Mouse (Mus musculus) urinary bladder, postnatal 10 days (tissue): ENCODE results near the gene Snx11.
A peak's percentile ranks its signal among the peaks of the same experiment; 100 is the strongest.
"Not testable (repeated sequence)": the region's sequence is repeated elsewhere in the genome, so short reads cannot be mapped to it uniquely, and the experiment has no call there.

ENCODE experiments used
- DNase-seq: peaks from one replicate; pipeline ENCODE4 v3.0.0; 2022; ENCODE audit warnings: low spot score

The Snx11 gene

DNA sequence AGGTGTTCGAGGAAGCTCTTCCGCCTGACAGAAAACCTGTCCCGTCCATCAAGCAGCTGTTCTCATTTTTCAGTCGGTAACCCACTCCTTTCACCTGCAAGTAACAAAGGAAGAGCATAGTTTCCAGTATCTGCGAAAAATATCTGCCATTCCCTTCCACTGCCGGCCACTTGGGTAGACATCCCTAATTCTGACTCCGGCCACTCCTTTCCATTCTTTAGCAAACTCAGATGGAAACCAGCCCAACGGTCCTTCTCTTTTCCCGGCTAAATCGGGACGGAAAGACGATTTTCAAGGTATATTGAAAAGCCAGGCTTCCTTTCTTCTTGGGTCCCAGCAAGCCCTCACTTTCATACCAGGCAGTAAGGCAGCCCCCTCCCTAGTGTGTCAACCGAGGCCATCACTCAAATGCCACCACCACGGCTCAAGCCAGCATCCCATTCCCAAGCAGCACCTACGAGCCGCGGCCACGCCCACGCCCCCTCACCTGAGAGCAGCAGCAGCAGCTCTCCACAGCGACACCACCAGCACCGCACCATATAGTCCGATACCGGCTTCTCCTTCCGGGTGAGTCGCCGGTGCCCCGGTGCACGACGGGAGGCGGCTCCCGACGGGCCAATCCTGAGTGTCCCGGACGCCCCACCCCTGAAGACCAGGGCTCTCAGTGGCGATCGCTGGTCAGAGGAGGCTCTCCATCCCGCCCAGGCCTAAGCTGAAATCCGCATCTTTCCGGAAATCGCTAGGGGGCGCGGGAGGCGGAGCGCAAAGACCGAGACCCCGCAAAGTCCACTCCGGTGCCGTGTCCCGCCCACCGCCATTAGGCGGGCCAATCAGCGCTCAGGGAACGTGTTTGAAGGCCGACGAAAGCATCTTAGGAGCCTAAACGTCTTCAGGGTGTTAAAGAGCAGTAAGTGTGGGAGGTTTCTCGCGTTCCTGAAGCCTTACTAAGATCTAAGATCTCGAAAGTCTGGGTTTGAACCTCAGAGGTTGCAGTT lies at the start of gene Snx11:
Gene Snx11 (minus strand): TSS at position 592 of the 995 bp plus-strand sequence.
- peak; percentile 98 for DNase-seq

DNA sequence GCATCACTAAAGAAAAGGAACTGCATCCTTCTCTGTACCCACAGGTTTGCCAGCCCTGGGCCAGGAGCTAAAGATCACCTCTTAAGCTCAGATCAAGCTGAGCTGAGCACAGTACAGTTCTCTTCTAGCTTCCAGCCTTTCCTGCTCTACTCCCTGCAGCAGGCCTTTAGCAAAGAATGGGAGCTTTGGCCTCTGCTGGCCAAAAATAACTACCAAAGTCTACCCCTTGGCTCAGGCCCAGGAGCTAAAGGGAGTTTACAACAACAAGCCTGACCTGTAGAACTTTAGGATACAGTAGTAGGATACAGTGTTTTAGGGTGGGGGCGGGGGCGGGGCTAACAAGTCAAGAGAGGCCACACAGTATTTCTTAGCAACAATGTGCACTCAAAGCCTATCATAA lies 49.1 kb upstream of the Snx11 start:
- DNase-seq = no peak

- no peak for DNase-seq
Measured at GRCm38 (mm10) chr11:96824783-96825495, 47.6 kb upstream of the Snx11 start.

DNA sequence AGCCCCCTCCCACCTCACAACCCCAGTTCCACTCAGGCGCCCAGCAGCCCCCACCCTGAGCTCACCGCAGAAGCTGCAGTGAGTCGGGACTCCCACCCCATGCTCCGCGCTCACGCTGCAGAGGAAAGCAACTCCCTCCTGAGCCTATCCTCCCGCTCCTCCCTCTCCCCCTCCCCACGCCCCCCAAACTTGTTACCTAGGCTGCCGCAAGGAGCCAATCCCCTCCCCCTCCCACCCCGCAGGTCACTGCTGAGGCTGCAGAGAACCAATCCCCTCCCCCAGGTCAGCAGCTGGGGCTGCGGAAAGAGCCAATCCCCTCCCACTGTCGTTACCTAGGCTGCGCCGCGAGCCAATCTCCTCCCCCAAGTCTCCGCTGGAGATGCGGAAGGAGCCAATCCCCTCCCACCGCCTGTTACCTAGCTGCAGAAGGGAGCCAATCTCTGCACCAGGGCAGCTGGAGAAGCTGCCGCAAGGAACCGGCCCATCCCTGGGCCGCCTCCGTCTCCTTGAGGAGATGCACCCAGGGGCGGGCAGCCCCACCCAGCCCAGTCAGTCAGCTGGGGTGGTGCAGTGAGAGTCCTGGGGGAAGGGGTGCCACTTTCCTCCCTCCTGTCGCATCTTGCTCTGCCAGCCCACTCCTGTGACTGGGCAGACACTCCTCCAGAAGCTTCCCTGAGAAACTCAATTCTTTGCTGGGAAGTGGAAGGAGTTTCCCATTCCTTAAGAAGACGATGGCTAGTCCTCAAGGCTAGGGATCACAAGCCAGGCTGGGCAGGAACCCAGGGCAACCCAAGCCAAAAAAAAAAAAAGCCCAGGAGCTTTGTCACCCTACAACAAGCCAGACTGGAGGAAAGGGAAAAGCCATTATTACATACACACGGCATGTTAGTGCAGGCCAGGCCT lies 46.8 kb upstream of the Snx11 start:
- DNase-seq = peak; percentile 39

GRCm38 (mm10) chr11:96823471-96823837 lies 46.1 kb upstream of the Snx11 start:
- DNase-seq = no peak

- DNase-seq = no peak
Measured at GRCm38 (mm10) chr11:96822675-96823470, 45.5 kb upstream of the Snx11 start.

DNA sequence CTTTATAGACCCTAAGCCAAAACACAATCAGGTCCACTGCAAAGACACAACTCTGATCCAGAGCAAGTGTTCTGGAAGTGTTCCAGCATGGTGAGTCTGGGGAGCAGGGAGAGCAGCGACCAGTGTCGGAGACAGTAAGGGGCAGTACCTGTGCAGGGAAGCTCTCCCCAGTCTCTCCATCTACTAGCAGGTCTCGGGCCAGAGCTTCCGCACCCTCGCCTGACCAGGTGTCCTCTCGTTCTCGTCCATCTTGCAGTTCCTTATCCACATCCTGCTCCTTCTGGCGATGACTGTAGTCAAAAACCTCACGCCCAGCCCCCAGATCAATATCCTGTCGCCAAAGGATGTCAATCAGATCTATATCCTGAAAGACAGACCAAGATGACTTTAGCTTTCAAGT lies 44.6 kb upstream of the Snx11 start:
- DNase-seq = no peak

DNA sequence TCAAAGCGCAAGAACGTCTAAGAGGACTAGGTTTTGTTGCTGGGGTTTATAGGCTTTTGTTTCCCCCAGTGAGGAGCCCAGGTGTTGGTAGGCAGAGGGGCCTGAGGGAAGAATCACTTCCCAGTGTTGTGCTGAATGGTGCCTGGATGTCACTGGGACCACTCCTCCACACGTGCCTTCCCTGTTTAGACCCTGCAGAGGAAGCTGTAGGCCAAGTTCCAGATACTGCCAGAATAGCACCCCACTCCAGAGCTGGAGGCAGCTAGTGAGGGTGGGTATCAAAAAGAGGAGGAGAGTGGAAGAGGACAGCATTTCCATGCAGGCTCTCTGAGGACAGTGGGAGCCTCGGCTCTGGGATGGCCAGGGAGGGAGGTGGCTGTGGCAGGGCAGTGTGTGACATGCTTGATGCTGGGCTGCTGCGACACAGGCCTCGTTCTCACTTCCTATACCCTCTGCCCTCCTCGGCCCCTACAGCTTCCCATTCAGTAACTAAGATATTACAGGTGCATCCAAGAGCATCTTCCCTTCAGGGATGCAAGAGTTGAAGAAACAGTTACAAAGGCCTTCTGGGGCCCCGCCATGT lies 40.9 kb upstream of the Snx11 start:
- no peak for DNase-seq

DNA sequence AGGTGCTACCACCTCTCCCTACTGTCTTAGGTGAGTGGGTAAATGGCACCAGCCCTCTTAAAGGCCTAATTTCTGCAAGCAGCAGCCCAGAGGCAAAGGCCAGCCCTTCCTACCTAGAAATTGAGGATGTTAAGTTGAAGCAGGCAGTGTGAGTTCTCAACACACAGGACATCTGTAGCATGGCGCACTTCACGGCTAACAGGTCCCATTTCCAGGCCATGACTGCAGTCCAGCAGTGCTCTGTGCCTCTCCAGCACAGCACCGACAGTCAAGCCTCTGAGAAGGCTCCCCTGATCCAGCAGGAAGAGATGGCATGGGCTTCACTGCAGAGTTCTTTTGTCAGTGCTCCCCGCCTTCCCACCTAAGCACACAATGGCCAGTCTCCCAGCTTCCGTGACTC lies 39.6 kb upstream of the Snx11 start:
- DNase-seq = no peak

DNA sequence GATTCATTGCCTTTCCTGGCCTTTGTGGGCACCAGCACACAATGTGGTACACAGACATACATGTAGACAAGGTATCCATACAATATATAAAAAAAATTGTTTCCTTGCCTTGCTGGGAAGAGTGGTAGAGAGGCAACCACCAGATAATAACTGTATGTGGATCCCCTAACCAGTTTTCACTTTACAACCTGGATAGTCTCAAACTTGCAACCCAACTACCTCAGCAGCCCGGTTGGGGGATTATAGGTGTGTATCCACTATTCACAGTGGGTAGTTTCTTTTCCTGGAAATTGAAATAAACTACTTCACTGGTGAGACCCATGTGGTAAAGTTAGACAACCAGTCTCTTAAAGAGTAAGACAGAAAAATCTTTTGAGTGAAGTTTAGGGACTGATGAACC lies 39.1 kb upstream of the Snx11 start:
- no peak for DNase-seq

- no peak for DNase-seq
Measured at GRCm38 (mm10) chr11:96815895-96816294, 38.5 kb upstream of the Snx11 start.

- DNase-seq = no peak
Measured at GRCm38 (mm10) chr11:96814443-96814842, 37.1 kb upstream of the Snx11 start.

- DNase-seq = no peak
Measured at GRCm38 (mm10) chr11:96813920-96814319, 36.6 kb upstream of the Snx11 start.

GRCm38 (mm10) chr11:96813455-96813854 lies 36.1 kb upstream of the Snx11 start:
- DNase-seq = no peak

DNA sequence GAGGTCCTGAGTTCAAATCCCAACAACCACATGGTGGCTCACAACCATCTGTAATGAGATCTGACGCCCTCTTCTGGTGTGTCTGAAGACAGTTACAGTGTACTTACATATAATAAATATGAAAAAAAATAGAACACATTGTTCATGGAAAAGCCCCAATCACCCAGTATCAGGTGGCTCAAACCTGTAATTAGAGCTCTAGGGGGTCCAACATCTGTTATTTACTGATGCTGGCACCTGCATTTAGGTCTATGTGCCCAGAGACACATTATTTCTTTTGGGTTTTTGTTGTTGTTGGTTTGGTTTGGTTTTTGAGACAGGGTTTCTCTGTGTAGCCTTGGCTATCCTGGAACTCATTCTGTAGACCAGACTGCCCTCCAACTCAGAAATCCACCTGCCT lies 33.8 kb upstream of the Snx11 start:
- not testable (repeated sequence) for DNase-seq

DNA sequence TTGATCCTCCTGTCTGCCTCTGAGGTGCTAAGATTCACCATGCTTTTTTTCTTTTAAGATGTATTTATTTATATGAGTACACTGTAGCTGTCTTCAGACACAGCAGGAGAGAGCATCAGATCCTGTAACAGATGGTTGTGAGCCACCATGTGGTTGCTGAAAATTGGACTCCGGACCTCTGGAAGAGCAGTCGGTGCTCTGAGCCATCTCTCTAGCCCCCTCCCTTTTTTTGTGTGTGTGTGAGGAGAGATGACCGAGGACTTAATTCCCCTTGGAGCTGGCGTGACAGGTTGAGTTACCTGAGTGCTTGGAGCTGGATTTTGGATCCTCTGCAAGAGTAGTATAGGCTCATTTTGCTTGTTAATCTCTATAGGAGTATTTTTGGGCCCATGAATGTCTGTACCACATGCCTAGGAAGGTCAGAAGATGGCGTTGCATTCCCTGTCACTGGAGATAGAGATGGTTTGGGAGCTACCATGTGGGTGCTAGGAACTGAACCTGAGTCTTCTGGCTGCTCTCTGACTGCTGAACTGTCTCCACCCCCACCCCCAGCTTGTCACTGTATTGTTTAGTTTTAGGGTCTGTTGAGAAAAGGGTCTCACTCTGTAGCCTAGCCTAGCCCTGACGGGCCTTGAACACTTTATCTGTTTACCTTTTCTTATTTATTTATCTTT lies 32.3 kb upstream of the Snx11 start:
- no peak for DNase-seq

GRCm38 (mm10) chr11:96808066-96808465 lies 30.7 kb upstream of the Snx11 start:
- DNase-seq = no peak

- no peak for DNase-seq
Measured at GRCm38 (mm10) chr11:96805606-96806005, 28.2 kb upstream of the Snx11 start.

DNA sequence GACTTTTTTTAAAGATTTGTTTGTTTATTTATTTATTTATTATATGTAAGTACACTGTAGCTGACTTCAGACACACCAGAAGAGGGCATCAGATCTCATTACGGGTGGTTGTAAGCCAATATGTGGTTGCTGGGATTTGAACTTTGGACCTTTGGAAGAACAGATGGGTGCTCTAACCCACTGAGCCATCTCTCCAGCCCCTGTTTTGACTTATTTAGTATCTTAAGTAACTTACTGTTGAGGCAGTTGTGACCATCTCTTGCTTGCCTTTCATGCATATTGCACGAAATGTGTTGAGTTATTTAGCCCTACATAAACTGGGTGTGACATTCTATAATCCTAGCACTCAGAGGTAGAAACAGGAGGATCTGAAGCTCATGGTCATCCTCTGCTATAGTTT lies 22.2 kb upstream of the Snx11 start:
- DNase-seq = no peak

GRCm38 (mm10) chr11:96796586-96796985 lies 19.2 kb upstream of the Snx11 start:
- DNase-seq = no peak
